Mouse (Mus musculus) liver, adult (tissue): ENCODE data around the gene Farp1.

ENCODE experiments used
- GATA4 ChIP-seq: IDR thresholded peaks from 2 replicates; pipeline ENCODE4 v1.6.1; 2014; ENCODE audit warnings: mild to moderate bottlenecking, low read length; ENCODE audit not compliant: insufficient replicate concordance

Farp1 gene

DNA sequence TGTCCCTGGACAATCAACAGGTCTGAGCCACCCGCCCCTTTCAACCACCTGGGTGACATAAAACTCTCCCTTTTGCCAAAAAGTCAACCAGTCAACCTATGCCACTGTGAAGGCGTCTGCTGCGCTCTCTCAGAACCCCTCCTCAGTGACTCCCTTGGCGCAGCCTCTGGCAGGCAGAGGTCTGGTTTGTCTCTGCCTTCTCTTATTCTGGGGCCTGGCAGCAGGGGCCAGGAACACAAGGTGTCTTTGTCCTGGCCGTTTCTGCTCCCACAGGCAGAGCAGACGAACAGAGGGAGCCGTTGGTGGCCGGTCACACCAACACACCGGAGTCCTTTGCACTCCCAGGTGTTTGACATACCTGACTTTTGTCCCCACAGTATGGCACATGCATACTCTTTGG lies 57.5 kb downstream of the Farp1 start:
- no peak for TF ChIP-seq GATA4

DNA sequence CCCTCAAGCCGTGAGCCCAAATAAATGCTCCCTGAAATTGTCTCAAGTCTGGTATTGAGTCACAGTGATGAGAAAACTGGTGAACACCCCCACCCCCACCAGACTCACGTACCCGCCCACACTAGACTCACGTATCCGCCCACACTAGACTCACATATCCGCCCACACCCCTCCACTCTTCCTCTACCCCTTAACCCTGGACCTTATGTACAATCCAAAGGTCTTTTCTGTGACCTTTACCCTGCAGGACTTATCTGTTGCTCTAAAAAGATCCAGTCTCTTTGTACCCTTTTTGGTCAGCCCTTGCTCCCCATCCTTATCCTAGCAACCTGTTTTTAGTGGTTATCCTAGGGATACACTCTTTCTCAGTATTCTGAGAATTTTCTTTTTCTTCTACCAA lies 58.9 kb downstream of the Farp1 start:
- no peak for TF ChIP-seq GATA4

GRCm38 (mm10) chr14:121097640-121098435 lies 62.8 kb downstream of the Farp1 start:
- TF ChIP-seq GATA4: no peak

GRCm38 (mm10) chr14:121099120-121099519 lies 64.1 kb downstream of the Farp1 start:
- no peak for TF ChIP-seq GATA4

GRCm38 (mm10) chr14:121099876-121100275 lies 64.9 kb downstream of the Farp1 start:
- TF ChIP-seq GATA4: no peak

DNA sequence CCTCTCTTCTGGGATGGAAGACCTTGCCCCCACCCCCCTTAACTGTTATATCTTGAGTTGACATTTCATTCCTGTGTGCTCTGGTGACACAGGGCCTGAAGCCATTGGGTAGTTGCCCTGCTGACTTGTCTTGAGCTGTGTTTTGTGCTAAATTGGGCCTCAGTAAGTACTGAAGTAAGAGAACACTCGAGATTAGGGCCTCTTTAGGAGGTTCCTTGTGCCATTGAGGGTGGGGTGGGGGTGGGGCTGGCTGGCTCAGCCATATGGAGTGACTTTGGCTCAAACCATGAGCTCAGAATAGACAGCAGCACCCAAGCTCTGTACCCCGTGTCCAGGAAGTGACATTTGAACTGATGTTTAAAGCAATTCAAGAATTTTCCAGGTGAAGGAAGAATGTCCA lies 65.8 kb downstream of the Farp1 start:
- TF ChIP-seq GATA4: no peak

DNA sequence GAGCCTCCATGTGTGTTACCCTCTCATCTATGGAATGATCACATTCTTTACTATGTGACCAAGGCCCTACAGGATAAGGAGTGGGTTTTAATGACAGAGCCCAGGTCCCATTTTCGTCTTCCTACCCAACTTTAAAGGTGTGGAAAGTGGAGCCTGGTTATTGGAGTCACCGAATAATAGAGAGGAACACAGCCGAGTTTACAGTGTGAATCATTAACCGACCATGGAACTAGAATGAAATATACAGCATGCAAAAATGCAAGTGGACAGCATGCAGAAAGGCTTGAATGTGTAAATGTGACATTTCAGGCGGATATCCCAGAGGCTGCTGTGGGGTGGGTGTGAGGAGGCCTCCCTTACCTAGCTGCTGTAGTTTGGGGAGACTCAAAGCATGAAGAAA lies 66.5 kb downstream of the Farp1 start:
- no peak for TF ChIP-seq GATA4

DNA sequence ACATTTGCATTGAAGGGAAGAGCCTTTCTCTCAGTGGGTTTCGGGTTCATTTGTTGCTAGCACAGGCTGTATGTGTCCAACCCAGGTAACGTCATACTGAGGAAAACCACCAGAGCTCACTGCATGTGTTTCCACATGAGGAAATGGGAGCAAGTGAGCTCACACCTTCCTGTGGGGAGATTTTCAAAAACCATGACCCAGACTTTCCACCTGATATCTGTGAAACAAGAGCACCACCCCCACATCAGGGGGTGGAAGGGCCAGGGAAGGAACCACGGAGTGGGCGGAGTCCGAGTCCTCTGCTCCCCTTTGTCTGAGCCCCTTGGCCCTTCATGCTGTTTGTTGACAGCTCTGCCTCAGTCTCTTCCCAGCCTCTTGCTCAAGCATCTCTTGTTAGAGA lies 67.6 kb downstream of the Farp1 start:
- TF ChIP-seq GATA4: no peak

DNA sequence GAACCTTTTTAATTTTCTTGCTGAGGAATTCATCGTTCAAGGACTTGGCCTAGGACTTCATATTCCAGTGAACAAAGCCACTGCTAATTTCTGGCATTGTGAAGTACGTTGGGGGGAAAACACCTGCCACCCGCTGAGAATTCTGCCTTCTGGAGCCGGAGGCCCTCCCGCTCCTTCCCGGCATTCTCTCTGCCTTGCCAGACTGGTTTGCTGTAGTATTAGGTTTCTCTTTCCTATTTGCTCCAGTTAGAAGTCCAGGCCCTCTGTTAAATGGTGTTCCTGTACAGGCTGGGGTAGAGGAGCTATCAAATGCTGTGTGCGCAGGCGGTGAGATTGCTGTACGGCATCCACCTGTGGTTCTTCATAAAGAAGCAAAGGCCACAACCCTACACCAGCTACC lies 68.5 kb downstream of the Farp1 start:
- no peak for TF ChIP-seq GATA4

DNA sequence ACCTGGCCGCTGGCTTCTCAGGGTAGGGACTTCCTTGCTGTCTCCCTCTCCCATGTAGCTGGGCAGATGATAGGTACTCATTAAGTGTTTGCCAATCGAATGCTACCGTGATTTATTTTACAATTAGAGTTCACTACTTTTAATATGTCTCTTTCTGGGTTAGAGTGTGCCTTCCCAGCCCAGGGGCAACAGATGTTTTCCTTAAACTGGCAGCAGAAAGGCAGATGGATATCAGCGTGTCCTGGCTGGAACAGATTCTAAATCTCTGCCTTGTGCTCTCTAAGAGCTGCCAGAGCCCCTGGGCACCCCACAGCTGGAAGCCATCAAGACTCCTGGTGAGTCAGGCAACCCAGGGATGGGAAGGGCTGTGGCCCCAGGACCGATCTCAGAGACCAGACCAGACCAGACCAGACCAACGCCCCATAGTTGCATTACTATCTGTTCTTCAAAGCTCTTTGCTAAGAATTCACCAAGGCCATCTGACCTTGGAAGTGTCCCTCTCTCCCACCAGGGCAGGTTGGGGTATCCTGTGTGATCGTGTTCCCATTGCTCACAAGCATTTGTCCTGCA lies 69.8 kb downstream of the Farp1 start:
- TF ChIP-seq GATA4: no peak

GRCm38 (mm10) chr14:121106906-121107305 lies 71.9 kb downstream of the Farp1 start:
- TF ChIP-seq GATA4: no peak

DNA sequence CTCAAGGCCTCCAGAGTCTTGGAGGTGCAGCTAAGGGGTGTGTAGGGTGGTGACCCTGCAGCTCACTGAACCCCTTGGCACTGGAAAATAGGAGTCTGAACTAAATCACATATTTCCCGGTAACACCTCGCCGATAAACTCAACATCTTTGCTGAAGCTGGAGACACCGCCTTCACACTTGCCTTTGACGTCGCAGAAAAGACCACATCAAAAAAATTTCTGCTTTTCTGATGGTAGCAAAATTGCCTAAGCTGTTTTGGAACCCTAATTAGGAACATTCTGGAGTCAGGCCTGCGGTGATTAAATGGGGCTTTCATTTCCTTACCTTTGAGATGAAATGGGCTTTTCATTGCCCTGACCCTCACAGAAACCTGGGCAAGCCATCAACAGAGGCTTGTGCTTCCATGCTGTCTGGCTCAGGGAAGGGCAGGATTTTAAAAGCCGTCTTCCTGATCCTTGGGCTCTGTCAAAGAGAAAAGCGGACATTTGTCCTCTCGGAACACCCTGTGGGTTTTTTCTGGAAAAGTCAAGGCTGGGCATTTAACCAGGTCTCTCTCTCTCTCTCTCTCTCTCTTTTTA lies 72.8 kb downstream of the Farp1 start:
- no peak for TF ChIP-seq GATA4

DNA sequence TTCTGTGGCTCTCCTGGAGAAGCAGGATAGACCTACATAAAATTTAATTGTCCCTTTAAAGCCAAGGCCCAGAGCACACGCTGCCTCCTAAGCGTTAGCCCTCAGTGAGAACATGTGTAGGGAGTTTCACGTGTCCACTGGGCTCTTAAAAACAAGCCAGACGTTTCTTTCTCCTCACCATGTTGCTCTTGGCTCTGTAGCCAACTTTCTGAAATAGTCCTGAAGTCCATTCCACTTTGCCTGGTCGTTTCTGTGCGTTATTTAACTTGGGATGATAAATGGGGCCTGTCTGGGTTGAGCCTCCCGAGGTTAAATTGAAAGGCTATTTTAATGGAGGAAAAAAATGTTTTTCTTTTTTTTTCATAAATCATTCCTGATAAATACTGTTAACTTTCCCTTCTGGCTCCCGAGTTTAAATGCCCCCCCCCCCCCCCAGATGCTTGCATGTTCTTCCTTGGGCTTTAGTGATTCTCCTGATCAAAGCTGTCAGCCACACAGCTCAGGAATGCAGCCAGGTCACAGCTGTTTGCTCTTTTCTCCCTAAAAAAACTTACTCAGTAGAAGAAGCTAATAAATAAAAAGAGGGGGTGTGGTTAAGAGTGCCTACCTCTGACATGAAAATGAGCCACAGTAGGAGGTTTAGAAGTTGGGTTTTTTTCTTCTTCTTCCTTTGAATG lies 73.6 kb downstream of the Farp1 start:
- TF ChIP-seq GATA4: no peak

DNA sequence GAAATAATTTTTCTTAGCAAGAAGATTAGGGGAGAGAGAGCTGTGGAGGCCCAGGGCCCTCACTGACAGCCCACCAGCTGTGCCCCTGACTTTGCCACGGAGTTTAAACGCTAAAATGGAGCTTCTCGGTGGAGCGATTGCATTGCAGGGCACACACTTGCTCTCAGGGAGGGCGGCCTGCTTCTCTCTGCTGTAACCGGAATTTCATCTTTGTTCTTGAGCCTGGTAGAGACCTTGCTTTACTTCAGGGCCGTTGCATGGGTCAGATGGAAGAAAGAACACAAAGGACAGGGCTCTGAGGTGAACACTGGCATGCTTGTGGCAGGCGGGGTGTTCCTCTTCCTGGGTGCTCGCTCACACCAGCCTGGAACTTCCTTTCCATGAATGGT lies 74.1 kb downstream of the Farp1 start:
- TF ChIP-seq GATA4: no peak

GRCm38 (mm10) chr14:121110492-121111267 lies 75.7 kb downstream of the Farp1 start:
- no peak for TF ChIP-seq GATA4
